Mouse (Mus musculus) gastrocnemius, postnatal 25 days (tissue): ENCODE measurements around the gene Mslnl. TPM values are rescaled to one million over a fixed set of nuclear protein-coding genes. Genes with fewer than 3 reads are reported as not detected.
A peak's percentile ranks its signal among the peaks of the same experiment; 100 is the strongest.
"Not testable (repeated sequence)": the region's sequence is repeated elsewhere in the genome, so short reads cannot be mapped to it uniquely, and the experiment has no call there.

Source experiments
- DNase-seq: peaks from one replicate; pipeline ENCODE4 v3.0.0; 2022
- long read RNA-seq, 2 experiments: library from polyadenylated mRNA; stranded (forward); transcript quantifications; one replicate each; pipeline ENCODE4 v2.0.0; 2021
- total RNA-seq, 2 experiments: library from RNA; stranded (reverse); gene quantifications; 1 replicate in 1 of 2; 2 replicates in 1 of 2; pipeline ENCODE4 v1.2.3; 2021

Mslnl gene
- not detected for total RNA-seq
- long read RNA-seq, experiment 1, result 0 reads
- long read RNA-seq, experiment 2, result 0 reads

- no peak for DNase-seq
Measured at GRCm38 (mm10) chr17:25735745-25736144, at the start of gene Mslnl. Gene Mslnl (plus strand): TSS chr17:25736042.

DNA sequence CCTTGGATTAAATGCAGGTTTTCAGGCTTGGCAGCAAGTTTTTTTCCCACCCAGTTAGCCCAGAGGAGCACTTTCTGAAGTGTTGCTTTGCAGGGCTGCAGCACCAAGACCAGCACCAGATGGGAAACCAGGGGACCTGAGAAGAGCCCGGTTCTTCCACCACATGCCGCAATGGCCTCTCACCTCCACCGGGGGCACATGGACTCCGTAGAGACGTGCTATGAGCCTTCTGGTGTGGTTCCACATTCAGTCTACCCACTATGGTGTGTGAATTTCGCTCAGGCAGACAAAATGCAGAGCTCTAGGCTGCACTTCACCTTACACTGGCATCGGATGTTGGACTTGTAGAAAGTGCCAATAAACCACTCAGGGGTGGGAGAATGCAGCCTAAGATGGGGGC, 49.5 kb upstream of the Mslnl start:
- no peak for DNase-seq

- DNase-seq, result no peak
Measured at GRCm38 (mm10) chr17:25688922-25689321, 46.9 kb upstream of the Mslnl start.

DNA sequence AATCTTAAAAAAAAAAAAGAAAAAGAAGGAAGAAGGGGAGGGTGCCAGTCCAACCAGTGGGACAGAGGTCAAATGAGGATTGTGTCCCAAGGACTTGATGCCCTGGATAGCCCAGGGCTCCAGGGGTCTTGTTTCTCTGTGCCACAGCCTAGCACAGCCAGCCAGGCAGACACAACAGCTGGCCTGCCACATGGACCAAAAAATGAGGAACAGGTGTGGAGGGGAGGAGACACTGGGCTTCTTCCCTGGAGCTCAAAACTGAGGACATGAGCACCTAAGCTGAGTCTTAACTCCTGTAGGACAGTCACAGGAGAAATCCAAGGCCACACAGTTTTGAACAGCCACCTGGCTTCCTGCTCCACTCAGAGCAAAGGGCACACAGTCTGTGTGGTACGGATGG, 39.6 kb upstream of the Mslnl start:
- DNase-seq, result no peak

GRCm38 (mm10) chr17:25698446-25698845, 37.4 kb upstream of the Mslnl start:
- DNase-seq, result peak; percentile 34

DNA sequence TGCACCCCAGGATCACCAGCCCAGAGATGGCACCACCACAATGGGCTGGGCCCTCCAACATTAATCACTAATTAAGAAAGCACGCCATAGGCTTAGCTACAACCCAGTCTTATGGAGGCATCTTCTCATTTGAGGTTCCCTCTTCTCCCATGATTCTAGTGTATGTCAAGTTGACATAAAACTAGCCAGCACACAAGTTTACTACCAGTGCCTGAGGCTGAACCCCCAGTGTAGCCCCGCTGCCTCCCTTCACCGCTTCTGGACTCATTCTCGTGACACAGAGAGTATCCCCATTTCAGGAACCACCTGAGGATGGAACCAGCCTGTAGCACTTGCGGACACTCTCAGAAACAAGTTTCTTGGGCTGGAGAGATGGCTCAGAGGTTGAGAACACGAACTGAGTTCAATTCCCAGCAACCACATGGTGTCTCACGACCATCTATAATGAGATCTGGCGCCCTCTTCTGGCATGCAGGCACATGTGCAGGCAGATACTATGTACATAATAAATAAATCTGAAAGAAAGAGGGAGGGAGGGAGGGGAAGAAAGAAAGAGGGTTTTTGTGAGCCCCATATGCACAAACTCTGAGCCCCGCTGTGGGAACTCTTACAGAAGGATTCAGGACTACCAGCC, 34.9 kb upstream of the Mslnl start:
- no peak for DNase-seq

DNA sequence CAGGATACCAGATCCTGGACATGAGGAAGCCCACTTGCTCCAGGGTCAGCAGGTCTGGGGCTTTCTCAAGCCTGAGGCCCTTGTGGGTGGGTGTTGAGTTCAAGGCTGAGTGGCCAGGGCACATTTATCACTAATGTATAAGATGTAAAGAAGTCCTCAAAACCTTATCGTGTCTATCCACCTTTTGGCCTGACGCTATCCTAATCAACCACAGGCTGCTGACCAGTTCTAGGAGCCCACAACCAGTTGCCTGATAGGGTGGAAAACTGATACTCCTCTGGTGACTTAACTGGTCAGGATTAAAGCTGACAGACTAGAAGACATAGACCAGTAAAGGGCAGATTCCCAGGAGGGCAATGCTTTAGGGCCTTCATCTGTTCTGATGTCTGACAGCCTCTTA, 25.8 kb upstream of the Mslnl start:
- DNase-seq, result no peak

GRCm38 (mm10) chr17:25711136-25711535, 24.7 kb upstream of the Mslnl start:
- DNase-seq, result no peak

DNA sequence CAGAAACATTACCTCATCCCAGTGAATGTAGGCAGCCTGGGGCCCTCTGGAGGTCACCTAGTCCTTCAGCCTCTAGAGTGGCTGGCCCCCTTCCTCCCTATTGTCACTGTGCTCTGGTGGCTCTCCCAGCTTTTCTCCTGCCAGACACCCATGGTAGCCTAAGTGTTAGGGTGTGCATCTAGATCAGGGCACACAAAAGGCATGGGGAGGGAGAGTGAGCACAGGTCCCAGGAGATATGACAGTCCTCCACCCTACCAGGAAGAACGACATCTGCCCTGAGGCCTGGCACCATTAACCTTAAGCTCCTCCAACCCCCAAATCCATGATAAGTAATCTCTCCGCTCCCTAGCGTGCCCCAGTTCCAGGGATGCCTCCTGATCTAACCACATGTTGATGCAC, 20.2 kb upstream of the Mslnl start:
- no peak for DNase-seq

- DNase-seq, result no peak
Measured at GRCm38 (mm10) chr17:25716130-25716529, 19.7 kb upstream of the Mslnl start.

GRCm38 (mm10) chr17:25716711-25717637, 18.9 kb upstream of the Mslnl start, which contains the start of gene Gng13:
Gene Gng13 (plus strand): TSS chr17:25717171.
- DNase-seq, result no peak

- no peak for DNase-seq
Measured at GRCm38 (mm10) chr17:25717691-25718090, 18.2 kb upstream of the Mslnl start.

GRCm38 (mm10) chr17:25721476-25721875, 14.4 kb upstream of the Mslnl start:
- no peak for DNase-seq

DNA sequence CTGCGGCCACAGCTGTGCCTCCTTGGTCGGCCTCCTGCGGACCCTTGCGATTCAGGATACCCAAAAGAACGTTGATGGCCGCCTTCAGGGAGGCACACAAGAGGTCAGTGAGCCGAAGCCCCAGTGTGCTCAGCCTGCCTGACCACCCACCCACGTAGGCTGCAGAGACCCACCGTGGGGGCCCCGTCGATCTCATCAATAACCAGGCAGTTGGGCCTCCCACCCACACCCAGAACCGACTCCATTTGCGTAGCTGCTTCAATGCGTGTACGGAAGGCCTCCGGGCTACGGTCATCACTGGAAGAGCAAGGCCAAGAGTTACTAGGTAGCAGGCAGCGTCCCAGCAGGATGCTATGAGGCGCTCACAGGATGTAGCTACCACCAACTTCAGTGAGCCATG, 12.4 kb upstream of the Mslnl start:
- no peak for DNase-seq

- no peak for DNase-seq
Measured at GRCm38 (mm10) chr17:25723919-25724318, 11.9 kb upstream of the Mslnl start.

- no peak for DNase-seq
Measured at GRCm38 (mm10) chr17:25725264-25725663, 10.6 kb upstream of the Mslnl start.

GRCm38 (mm10) chr17:25727265-25728008, 8.4 kb upstream of the Mslnl start, which contains the start of the genes Chtf18 and Rpusd1:
Gene Chtf18 (minus strand): TSS chr17:25727419.
Gene Rpusd1 (plus strand): TSS chr17:25727670.
- DNase-seq, result peak; percentile 99

DNA sequence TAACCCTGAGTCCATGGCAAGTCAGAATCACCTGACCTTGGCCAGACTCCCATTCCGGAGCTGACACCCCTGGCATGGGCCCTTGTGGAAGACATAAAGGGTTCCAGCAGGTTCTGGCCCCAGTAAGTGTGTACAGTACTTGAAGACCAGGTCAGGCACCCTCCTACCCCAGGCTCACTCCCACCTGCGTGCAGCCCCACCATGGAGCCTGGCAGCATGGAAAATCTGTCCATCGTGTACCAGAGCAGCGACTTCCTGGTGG, 7.9 kb upstream of the Mslnl start:
- peak; percentile 14 for DNase-seq

DNA sequence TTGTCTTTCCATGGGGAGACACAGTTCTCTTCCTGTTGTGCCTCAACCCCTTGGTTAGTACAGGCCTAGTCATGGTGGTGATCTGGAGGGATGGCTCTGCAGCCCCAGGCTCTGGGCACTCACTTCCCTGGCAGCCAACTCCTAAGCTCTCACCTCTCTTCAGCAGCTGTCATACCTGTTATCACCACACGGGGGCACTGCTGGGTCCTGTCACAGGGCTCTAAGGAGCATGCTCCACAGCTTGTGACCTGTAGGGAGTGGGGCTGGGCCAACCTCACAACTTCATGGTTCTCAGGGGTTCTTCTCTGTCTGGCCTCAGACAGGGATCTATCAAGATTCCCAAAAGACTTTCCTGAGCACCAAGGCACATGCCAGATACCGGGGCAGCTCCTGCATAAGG, 3.8 kb upstream of the Mslnl start:
- DNase-seq, result peak; percentile 51

DNA sequence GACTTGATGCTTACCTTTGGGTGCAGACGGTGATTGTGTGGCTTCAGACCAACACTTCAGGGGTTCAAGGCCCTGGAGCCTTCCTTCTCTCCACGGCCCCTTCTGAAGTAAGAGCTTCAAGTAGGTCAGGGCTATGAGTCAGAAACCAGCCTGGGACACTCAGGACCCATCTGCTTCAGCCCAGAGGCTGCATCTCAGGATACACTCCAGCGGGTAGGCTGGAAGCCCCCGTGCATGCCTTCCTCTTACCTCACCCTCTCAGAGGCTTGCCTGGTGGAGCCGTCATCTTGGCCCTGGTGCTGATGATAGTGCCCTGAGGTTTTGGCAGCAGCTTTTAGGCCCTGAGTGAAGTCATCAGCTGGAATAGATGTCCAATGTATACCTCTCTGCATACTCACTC, 596 bp upstream of the Mslnl start:
- no peak for DNase-seq

- no peak for DNase-seq
Measured at GRCm38 (mm10) chr17:25738861-25739260, 3.0 kb downstream of the Mslnl start.

DNA sequence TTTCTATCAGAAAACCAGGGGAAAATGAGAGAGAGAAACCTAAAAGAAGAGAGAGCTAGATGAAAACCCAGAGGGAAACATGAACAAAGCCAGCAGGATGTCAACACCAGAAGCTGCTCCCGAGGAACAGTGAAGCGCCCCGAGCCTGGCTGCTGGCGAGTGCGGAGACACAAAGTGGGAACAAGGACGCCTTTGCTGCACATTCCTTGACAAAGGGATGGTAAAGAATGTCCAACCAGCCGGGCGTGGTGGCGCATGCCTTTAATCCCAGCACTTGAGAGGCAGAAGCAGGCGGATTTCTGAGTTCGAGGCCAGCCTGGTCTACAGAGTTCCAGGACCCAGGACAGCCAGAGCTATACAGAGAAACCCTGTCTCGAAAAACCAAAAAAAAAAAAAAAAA, 5.6 kb downstream of the Mslnl start:
- not testable (repeated sequence) for DNase-seq

- DNase-seq, result no peak
Measured at GRCm38 (mm10) chr17:25743831-25744230, 8.0 kb downstream of the Mslnl start.
